Mouse (Mus musculus) right cerebral cortex, postnatal 25 days (tissue): ENCODE measurements at regions not wholly inside any gene's neighbourhood (a gene's known extent, or its start where the extent isn't known, plus 50 kb on each side); places are given as distances from the start of the nearest gene placed in this dataset.

ENCODE experiments used
- DNase-seq: peaks from one replicate; pipeline ENCODE4 v3.0.0; 2022

GRCm38 (mm10) chr16:71197523-71197922 is 883.8 kb downstream of the Gbe1 start:
- no peak for DNase-seq

- DNase-seq: peak; percentile 8
These were observed 895.1 kb downstream of the Gbe1 start for GRCm38 (mm10) chr16:71208806-71209205.

GRCm38 (mm10) chr16:71224469-71224868 is 910.7 kb downstream of the Gbe1 start:
- no peak for DNase-seq

GRCm38 (mm10) chr16:71230104-71230653 is 916.4 kb downstream of the Gbe1 start:
- DNase-seq: no peak

- DNase-seq: no peak
These were observed 929.3 kb downstream of the Gbe1 start for GRCm38 (mm10) chr16:71243065-71243464.

GRCm38 (mm10) chr16:71243480-71243879 is 929.7 kb downstream of the Gbe1 start:
- DNase-seq: no peak

GRCm38 (mm10) chr16:71247516-71248139 is 933.9 kb downstream of the Gbe1 start:
- DNase-seq: peak; percentile 75

GRCm38 (mm10) chr16:71255740-71256139 is 942.0 kb downstream of the Gbe1 start:
- no peak for DNase-seq

GRCm38 (mm10) chr16:71256175-71256574 is 942.4 kb downstream of the Gbe1 start:
- DNase-seq: no peak

GRCm38 (mm10) chr16:71267191-71267590 is 953.4 kb downstream of the Gbe1 start:
- no peak for DNase-seq
